Mouse (Mus musculus) telencephalon, adult 2 months (tissue): Measurements from ENCODE around the gene Ugcg.

ENCODE experiments used
- DNase-seq: peaks from one replicate; pipeline ENCODE4 v3.0.0-alpha.2; 2011; ENCODE audit warnings: low read depth, low spot score

Ugcg gene

DNA sequence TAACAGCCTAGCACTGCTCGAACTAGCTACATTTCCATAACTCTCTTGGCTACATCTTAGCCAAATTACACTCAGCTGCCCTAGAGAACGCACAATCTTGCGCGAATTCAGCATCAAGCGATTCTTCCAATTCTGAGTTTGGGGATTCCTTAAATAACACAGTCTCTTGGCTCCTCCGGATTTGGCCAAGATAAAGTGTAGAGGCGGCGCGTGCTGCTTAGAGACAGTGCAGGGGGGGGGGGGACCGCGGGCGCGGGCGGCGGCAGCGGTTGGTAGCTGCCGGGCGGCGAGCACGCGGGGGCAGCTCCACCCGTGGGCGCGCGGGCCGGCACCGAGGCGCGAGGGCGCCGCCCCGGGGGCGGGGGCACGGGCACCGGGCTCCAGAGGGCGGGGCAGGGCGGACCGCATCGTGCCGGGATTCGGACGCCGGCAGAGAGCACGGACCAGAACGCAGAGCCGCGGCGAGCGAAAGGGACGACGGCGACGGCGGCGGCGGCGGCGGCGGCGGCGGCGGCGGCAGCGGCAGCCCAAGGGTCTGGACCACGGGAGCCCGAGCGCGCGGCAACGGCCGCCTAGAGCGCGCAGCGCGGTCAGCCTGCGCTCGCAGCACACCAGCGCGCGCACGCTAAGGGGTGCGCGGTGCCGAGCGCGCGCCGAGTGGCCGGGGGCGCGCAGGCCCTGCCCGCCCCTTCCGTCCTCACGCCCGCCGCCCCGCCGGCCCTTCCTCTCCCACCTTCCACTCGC is at the start of gene Ugcg:
Ugcg (plus strand) TSS at position 456 of the 744 bp plus-strand sequence.
- peak; percentile 86 for DNase-seq

DNA sequence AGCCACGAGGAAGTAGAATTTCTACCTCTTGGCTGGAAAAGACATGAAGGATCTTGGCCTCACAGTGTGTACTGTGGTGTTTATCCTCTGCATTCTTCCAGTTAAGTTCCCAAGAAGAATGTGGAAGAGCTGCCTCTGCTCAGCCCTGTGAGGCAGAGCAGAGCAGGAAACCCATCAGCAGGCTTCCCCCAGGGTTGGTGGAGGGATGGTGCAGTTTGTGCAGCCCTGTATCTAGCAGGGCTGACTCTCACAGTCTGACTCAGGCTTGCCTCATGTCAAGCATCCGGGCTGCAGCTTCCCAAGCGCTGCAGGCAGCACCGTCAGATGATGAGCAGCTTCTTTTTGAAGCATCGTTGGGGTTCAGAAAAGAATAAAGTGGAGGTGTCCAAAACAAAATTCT is 40.0 kb upstream of the Ugcg start:
- DNase-seq, result no peak

GRCm38 (mm10) chr4:59150907-59151306 is 38.1 kb upstream of the Ugcg start:
- DNase-seq, result no peak

DNA sequence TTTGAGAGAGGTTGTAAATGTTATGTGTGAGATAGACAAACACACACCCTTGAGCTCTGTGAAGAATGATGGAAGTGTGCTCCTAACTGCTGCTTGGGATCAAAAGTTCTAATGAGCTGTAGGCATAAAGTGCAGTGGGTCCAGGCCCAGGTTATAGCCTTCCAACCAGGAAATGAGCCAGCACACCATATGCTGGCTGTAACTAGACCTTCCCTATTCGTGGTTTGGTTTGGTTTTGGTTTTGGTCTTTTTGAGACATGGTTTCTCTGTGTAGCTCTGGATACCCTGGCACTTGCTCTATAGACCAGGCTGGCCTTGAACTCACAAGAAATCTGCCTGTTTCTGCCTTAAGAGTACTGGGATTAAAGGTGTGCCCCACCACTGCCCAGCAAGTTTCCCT is 37.1 kb upstream of the Ugcg start:
- no peak for DNase-seq

DNA sequence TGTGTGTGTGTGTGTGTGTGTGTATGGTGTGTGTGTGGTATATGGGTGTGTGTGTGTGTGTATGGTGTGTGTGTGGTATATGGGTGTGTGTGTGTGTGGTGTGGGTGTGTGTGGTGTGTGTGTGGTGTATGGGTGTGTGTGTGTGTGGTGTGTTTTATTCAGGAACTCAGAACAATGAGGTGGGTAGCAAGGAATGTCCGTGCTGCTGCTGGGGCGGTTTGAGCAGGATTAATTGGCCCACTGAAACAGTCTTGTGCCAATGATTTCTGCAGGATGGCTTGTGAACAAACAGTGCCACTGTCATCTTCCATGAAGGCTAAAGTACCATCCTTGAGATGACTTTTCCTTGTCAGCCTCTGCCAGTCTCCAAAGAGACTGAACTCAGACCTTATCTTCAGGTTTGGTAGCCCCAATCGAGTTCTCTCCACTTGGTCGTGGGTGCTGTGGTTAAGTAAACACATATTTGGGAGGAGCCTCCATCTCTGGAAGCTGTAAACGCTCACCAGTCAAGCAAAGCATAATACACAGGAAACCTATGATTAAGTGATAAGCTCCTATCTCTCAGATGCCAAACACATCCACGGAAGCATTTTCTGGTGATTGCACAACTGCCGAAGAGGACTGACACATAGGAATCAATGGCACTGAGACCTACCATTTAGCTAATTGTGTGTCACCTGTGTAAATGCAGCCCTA is 32.0 kb upstream of the Ugcg start:
- no peak for DNase-seq

GRCm38 (mm10) chr4:59157654-59158053 is 31.4 kb upstream of the Ugcg start:
- DNase-seq, result no peak

DNA sequence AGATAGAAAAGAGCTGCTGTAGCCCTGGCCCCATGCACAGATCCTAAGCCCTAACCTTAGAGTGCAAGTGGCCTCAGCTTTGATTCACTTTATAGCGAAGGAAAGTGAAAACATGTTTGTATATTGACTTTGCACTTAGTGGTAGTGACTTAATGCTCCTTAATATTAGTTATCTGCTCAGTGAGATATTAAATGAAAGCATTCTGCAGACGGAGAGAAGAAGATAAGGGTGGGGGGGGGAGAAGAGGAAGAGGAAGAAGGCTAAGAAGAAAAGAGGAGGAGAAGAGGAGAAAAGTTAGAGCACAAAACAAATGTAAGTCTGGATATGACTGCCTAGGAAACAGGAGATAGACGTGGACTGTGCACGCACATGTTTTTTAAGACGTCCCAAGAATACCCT is 28.8 kb upstream of the Ugcg start:
- no peak for DNase-seq

DNA sequence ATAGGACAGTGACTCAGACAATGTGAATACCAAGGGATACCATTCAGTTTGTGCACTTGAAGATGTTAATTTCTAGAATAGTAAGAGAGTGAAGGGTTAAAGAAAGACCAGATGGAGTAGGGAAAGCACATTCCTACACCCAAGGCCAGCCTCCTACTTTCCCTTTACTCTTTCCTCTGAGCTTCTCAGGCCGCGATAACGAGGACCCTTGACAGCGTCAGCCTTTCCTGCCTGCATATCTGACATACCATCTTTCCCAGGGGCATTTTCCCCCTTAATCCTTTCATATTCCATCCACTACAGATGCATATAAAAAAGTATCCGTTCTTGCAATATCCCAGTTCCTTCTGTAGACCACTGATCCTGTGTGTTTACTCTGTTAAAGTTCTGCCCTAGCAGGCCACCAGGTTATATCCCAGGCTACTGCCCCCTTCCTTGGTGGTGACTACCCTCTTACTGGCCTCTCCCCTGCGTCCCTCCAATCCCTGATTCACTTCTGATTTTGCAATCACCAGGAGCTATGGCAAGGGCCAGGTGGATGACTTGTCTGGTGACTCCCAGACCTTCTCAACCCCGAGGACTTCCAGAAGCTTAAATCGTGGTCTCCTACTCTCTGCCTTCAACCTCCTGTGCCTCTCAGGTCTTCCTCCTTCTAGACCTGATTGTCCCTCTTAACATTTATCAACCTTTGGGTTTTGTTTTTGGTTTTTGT is 27.9 kb upstream of the Ugcg start:
- no peak for DNase-seq

- no peak for DNase-seq
Observed at GRCm38 (mm10) chr4:59164034-59164433, 25.0 kb upstream of the Ugcg start.

- DNase-seq, result no peak
Observed at GRCm38 (mm10) chr4:59167251-59167847, 21.7 kb upstream of the Ugcg start.

DNA sequence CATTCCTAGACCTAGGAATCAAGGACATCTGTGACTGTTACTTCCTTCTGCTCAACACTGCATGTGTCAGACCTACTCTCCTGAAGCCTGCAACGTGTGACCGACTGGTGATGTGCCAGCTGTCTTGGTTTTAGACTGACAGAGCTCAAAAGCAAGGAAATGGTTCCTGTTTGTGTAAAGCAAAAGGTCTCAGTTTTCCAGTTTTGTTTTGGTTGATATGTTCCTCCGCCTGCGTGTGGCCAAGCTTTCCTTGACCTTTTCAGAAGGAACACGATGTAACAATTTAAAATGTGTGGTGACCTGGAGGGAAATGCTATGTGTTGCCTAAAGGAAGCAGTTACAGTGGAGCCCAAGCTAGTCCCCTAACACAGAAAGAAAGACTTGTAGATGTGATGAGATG is 19.1 kb upstream of the Ugcg start:
- no peak for DNase-seq

- DNase-seq, result no peak
Observed at GRCm38 (mm10) chr4:59172616-59173015, 16.4 kb upstream of the Ugcg start.

- DNase-seq, result no peak
Observed at GRCm38 (mm10) chr4:59173181-59173922, 15.7 kb upstream of the Ugcg start.

GRCm38 (mm10) chr4:59175003-59175402 is 14.1 kb upstream of the Ugcg start:
- DNase-seq, result no peak

GRCm38 (mm10) chr4:59175929-59176328 is 13.1 kb upstream of the Ugcg start:
- DNase-seq, result no peak

DNA sequence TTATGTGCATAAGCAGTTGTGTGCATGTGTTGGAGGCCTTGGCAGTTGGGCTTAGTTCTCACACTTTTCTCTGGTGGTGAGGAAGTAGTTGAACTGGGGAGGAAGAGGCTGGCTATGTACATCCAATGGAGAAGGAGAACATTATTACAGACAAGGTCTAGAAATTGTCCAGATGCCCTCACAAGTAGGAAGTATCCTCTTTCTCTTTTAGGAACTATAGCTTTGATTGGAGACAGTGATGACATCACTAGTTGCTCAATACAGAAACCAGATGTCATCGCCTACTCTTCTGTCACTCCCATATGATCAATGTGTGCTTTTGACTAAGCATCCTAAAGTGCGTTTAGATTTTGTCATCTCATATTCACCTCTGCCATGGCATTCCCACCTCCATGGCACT is 11.5 kb upstream of the Ugcg start:
- no peak for DNase-seq

GRCm38 (mm10) chr4:59181320-59182271 is 7.5 kb upstream of the Ugcg start:
- DNase-seq, result no peak

GRCm38 (mm10) chr4:59185671-59186070 is 3.4 kb upstream of the Ugcg start:
- no peak for DNase-seq

GRCm38 (mm10) chr4:59187289-59187688 is 1.8 kb upstream of the Ugcg start:
- DNase-seq, result no peak

- no peak for DNase-seq
Observed at GRCm38 (mm10) chr4:59188474-59188801, 619 bp upstream of the Ugcg start.
